Mouse (Mus musculus) testis, adult 2 months (tissue): ENCODE measurements around the gene Fto.

Experiments
- CTCF ChIP-seq: fragments of 200-500 bp; IDR thresholded peaks from 2 replicates; pipeline ENCODE4 v1.5.1; 2012; ENCODE audit warnings: low read depth, mild to moderate bottlenecking, inconsistent platforms, low read length, moderate library complexity; ENCODE audit not compliant: control insufficient read depth, insufficient read depth, insufficient replicate concordance
- POLR2A ChIP-seq: fragments of 200-500 bp; IDR thresholded peaks from 2 replicates; pipeline ENCODE4 v1.6.1; 2012; ENCODE audit warnings: low read depth, mild to moderate bottlenecking, inconsistent platforms, low read length, moderate library complexity; ENCODE audit not compliant: control insufficient read depth

GRCm38 (mm10) chr8:91510716-91511115 is 197.4 kb downstream of the Fto start:
- TF ChIP-seq CTCF (no peak), POLR2A (no peak)
